Mouse (Mus musculus): ENCODE results near the gene Gm13290. TPM values are rescaled to one million over a fixed set of nuclear protein-coding genes. Genes with fewer than 3 reads are reported as not detected.

Gm13290 gene
- polyA plus RNA-seq, 1 experiment from 2014 or later: not detected

Other genes starting within 250 kb of the Gm13290 start
- not detected in 2 replicates for gene Ifna15, start 215.6 kb upstream of the Gm13290 start, polyA plus RNA-seq (2015; fragmentation: Nextera tagmentation; extraction: Ambion mirVana)
- not detected in 2 replicates for gene Ifna14, start 202.0 kb upstream of the Gm13290 start, polyA plus RNA-seq (2015; fragmentation: Nextera tagmentation; extraction: Ambion mirVana)
- not detected in 2 replicates for gene Ifna9, start 181.4 kb upstream of the Gm13290 start, polyA plus RNA-seq (2015; fragmentation: Nextera tagmentation; extraction: Ambion mirVana)
- not detected in 2 replicates for gene Ifna12, start 170.5 kb upstream of the Gm13290 start, polyA plus RNA-seq (2015; fragmentation: Nextera tagmentation; extraction: Ambion mirVana)
- not detected in 2 replicates for gene C87499, start 139.4 kb upstream of the Gm13290 start, polyA plus RNA-seq (2015; fragmentation: Nextera tagmentation; extraction: Ambion mirVana)
- gene Ifna13, start 129.4 kb upstream of the Gm13290 start, polyA plus RNA-seq (2015; fragmentation: Nextera tagmentation; extraction: Ambion mirVana): not detected in 2 replicates
- not detected in 2 replicates for gene Ifna16, start 96.9 kb upstream of the Gm13290 start, polyA plus RNA-seq (2015; fragmentation: Nextera tagmentation; extraction: Ambion mirVana)
- gene Ifna2, start 89.9 kb upstream of the Gm13290 start, polyA plus RNA-seq (2015; fragmentation: Nextera tagmentation; extraction: Ambion mirVana): not detected in 2 replicates
- gene Ifnab, start 82.5 kb upstream of the Gm13290 start, polyA plus RNA-seq (2015; fragmentation: Nextera tagmentation; extraction: Ambion mirVana): not detected in 2 replicates
- gene Gm26566, start 52.0 kb upstream of the Gm13290 start, polyA plus RNA-seq (2015; fragmentation: Nextera tagmentation; extraction: Ambion mirVana): 1.6 and 1.7 TPM in 2 replicates
- 132 and 146 TPM in 2 replicates for gene Klhl9, start 51.4 kb upstream of the Gm13290 start, polyA plus RNA-seq (2015; fragmentation: Nextera tagmentation; extraction: Ambion mirVana)
- not detected in 2 replicates for gene Gm13271, start 19.0 kb upstream of the Gm13290 start, polyA plus RNA-seq (2015; fragmentation: Nextera tagmentation; extraction: Ambion mirVana)
- not detected in 2 replicates for gene Gm13283, start 13.7 kb upstream of the Gm13290 start, polyA plus RNA-seq (2015; fragmentation: Nextera tagmentation; extraction: Ambion mirVana)
- gene Gm13289, start 3.1 kb downstream of the Gm13290 start, polyA plus RNA-seq (2015; fragmentation: Nextera tagmentation; extraction: Ambion mirVana): not detected in 2 replicates
- not detected in 2 replicates for gene Gm13272, start 6.0 kb downstream of the Gm13290 start, polyA plus RNA-seq (2015; fragmentation: Nextera tagmentation; extraction: Ambion mirVana)
- gene Ifnz, start 8.3 kb downstream of the Gm13290 start, polyA plus RNA-seq (2015; fragmentation: Nextera tagmentation; extraction: Ambion mirVana): 0.22 TPM in 1 of 2 replicates, not detected in the other
- not detected in 2 replicates for gene Gm13276, start 11.9 kb downstream of the Gm13290 start, polyA plus RNA-seq (2015; fragmentation: Nextera tagmentation; extraction: Ambion mirVana)
- gene Gm13277, start 14.8 kb downstream of the Gm13290 start, polyA plus RNA-seq (2015; fragmentation: Nextera tagmentation; extraction: Ambion mirVana): not detected in 2 replicates
- not detected in 2 replicates for gene Gm13278, start 17.7 kb downstream of the Gm13290 start, polyA plus RNA-seq (2015; fragmentation: Nextera tagmentation; extraction: Ambion mirVana)
- not detected in 2 replicates for gene Gm13275, start 20.7 kb downstream of the Gm13290 start, polyA plus RNA-seq (2015; fragmentation: Nextera tagmentation; extraction: Ambion mirVana)
- not detected in 2 replicates for gene Gm13279, start 23.6 kb downstream of the Gm13290 start, polyA plus RNA-seq (2015; fragmentation: Nextera tagmentation; extraction: Ambion mirVana)
- 0.19 and 0.28 TPM in 2 replicates for gene Gm13285, start 25.8 kb downstream of the Gm13290 start, polyA plus RNA-seq (2015; fragmentation: Nextera tagmentation; extraction: Ambion mirVana)
- not detected in 2 replicates for gene Gm13287, start 29.4 kb downstream of the Gm13290 start, polyA plus RNA-seq (2015; fragmentation: Nextera tagmentation; extraction: Ambion mirVana)
- gene Gm13288, start 31.7 kb downstream of the Gm13290 start, polyA plus RNA-seq (2015; fragmentation: Nextera tagmentation; extraction: Ambion mirVana): not detected in 2 replicates
- gene Ifna7, start 42.4 kb downstream of the Gm13290 start, polyA plus RNA-seq (2015; fragmentation: Nextera tagmentation; extraction: Ambion mirVana): not detected in 2 replicates
- gene Ifna11, start 46.1 kb downstream of the Gm13290 start, polyA plus RNA-seq (2015; fragmentation: Nextera tagmentation; extraction: Ambion mirVana): not detected in 2 replicates
- gene Ifna6, start 53.6 kb downstream of the Gm13290 start, polyA plus RNA-seq (2015; fragmentation: Nextera tagmentation; extraction: Ambion mirVana): not detected in 2 replicates
- gene Ifna5, start 61.7 kb downstream of the Gm13290 start, polyA plus RNA-seq (2015; fragmentation: Nextera tagmentation; extraction: Ambion mirVana): not detected in 2 replicates
- not detected in 2 replicates for gene Ifna4, start 68.0 kb downstream of the Gm13290 start, polyA plus RNA-seq (2015; fragmentation: Nextera tagmentation; extraction: Ambion mirVana)
- gene Ifna1, start 76.3 kb downstream of the Gm13290 start, polyA plus RNA-seq (2015; fragmentation: Nextera tagmentation; extraction: Ambion mirVana): not detected in 2 replicates
- gene Ifne, start 106.4 kb downstream of the Gm13290 start, polyA plus RNA-seq (2015; fragmentation: Nextera tagmentation; extraction: Ambion mirVana): not detected in 2 replicates

All from midbrain, embryonic 13.5 days (tissue).